Mouse (Mus musculus) embryonic stem cell, embryonic (primary cell): ENCODE data around the gene Cacna1d.

Experiments
- CTCF ChIA-PET, 4 experiments: fragments of 300-600 bp in 2 of 4; fragments of 350-600 bp in 2 of 4; sonication (Branson Sonifier 250); formaldehyde crosslinking; loops; one replicate each; lab custom pipeline; 2022; ENCODE audit warnings: inconsistent platforms in 2 of 4; lab: Charles Lee
- POLR2A ChIA-PET, 4 experiments: fragments of 300-600 bp in 2 of 4; fragments of 350-600 bp in 2 of 4; sonication (Branson Sonifier 250); formaldehyde crosslinking; loops; one replicate each; lab custom pipeline; 2022; ENCODE audit warnings: antibody characterized with exemption in 4 of 4, inconsistent platforms in 1 of 4; lab: Charles Lee

Cacna1d gene

DNA sequence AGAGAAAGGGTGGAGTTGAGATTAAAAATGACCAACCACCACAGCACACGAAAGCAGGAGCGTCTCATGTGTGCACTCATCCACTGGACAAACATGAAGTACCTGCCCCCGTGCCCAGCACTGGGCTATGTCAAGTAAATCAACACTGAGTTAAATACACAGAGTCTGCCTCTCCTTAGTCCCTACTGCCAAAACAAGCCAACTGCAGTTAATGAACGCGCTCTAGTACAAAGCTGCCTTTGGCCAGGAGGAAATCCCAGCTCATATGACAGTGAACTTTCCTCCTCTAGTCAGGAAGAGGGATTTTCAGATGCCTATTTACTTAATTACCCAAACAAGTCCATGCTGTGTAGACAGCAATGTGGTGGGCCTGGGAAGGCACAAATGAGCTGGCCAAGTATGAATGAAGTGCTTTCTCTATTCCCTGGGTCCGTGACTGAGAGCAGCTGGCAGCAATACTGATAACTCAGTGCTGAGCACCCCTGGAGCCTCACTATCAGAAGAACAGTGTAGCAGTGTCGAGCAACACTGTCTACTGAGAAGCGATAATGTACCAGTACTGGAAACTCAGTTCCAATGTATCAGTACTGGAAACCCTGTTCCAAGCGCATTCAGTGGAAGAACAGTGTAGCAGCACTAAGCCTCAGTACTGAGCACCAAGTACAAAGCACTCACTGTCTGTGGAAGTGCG is 229.5 kb downstream of the Cacna1d start:
- ChIA-PET POLR2A (no interaction called here), CTCF (no interaction called here)

GRCm38 (mm10) chr14:30257626-30258025 is 233.6 kb downstream of the Cacna1d start:
- CTCF ChIA-PET, result interaction anchor here in 1 of 4 experiments (0.5 kb wide), 1 partner anchor 1215 kb away, joined by 6 read pairs; no protein-coding TSS in a partner anchor
- POLR2A ChIA-PET, result no interaction called here

GRCm38 (mm10) chr14:30256486-30256885 is 234.8 kb downstream of the Cacna1d start:
- CTCF ChIA-PET, result no interaction called here
- POLR2A ChIA-PET, result no interaction called here

GRCm38 (mm10) chr14:30255701-30256400 is 235.4 kb downstream of the Cacna1d start:
- ChIA-PET CTCF (no interaction called here), POLR2A (no interaction called here)

DNA sequence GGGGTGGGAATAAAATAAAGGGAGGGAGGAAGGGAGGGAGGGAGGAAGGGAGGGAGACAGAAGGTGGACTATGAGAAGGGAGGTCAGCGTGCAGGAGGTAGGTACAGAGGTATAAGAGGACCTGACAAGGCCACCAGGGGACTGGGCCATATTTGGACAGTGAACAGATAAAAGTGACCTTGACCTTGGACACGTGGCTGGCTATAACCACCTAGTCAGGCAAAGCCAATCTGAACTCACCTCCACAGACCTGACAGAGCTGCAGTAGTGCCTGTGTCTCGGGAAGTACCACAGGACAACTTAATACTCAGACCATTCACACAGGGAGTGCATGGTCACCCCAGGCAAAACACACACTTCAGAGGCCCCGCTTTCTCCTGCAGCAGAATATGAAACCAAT is 236.5 kb downstream of the Cacna1d start:
- ChIA-PET POLR2A (no interaction called here), CTCF (interaction anchor here in 1 of 4 experiments (0.5 kb wide), 1 partner anchor 49 kb away, joined by 15 read pairs; no protein-coding TSS in a partner anchor)

DNA sequence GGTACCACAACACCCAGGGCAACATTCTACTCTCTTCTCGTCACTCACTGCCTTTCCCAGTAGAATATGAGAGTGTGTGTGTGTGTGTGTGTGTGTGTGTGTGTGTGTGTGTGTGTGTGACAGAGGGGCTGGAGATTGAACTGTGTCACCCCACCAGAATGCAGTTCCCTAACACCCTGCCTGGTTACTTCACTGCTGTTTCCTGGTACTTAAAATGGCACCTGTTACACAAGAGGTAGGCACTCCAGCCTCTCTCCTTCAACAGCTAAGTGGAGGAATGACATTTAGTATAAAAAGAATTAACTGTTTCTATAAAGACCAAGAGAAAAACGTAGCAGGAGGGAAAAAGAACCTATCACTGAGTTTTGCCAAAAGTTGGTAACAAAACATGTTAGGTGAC is 238.4 kb downstream of the Cacna1d start:
- ChIA-PET POLR2A (interaction anchor here in 2 of 4 experiments (0.7 kb wide), 2 partner anchors 9 to 998 kb away, joined by 3 to 5 read pairs; partner anchors contain the start of genes Bap1 (in 1 of the 2) and Phf7 (in 1 of the 2)), CTCF (no interaction called here)

DNA sequence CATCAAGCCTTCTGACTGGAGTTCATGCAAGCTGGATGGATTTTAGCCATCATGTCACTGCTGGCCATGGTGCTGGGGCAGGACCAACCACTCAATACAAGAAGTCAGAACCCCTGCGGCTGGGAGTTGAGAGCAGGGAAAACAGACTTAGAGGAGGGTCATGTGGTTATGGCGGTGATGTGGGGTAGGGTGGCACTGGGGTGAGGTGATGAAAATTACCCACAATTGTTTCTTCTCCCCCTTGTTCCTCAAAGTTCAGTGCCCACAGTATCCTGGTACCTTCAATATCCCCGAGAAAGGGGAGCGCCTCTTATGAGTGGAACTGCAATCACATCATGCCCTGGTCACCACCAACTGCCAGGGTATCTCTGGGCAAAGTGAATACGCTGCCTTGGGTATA is 239.9 kb downstream of the Cacna1d start:
- CTCF ChIA-PET, result no interaction called here
- POLR2A ChIA-PET, result no interaction called here

- POLR2A ChIA-PET, result interaction anchor here in 2 of 4 experiments (0.5 to 1.4 kb wide), 2 partner anchors 10 to 28 kb away, joined by 3 read pairs; no protein-coding TSS in a partner anchor
- CTCF ChIA-PET, result interaction anchor here in 1 of 4 experiments (0.6 kb wide), 1 partner anchor 120 kb away, joined by 3 read pairs; no protein-coding TSS in a partner anchor
These were observed 241.7 kb downstream of the Cacna1d start for GRCm38 (mm10) chr14:30249591-30249990.

GRCm38 (mm10) chr14:30248811-30249210 is 242.4 kb downstream of the Cacna1d start:
- POLR2A ChIA-PET, result interaction anchor here in 1 of 4 experiments (1.1 kb wide), 1 partner anchor 11 kb away, joined by 3 read pairs; no protein-coding TSS in a partner anchor
- CTCF ChIA-PET, result interaction anchor here in 3 of 4 experiments (0.5 to 0.6 kb wide), 3 partner anchors 71 to 928 kb away, joined by 3 to 4 read pairs (median 3); no protein-coding TSS in a partner anchor

- CTCF ChIA-PET, result interaction anchor here in 1 of 4 experiments (0.6 kb wide), 1 partner anchor 927 kb away, joined by 3 read pairs; no protein-coding TSS in a partner anchor
These were observed 243.1 kb downstream of the Cacna1d start for GRCm38 (mm10) chr14:30248121-30248520.

GRCm38 (mm10) chr14:30247606-30248005 is 243.6 kb downstream of the Cacna1d start:
- CTCF ChIA-PET, result no interaction called here

More at GRCm38 (mm10) chr14:30248121-30248520, 243.1 kb downstream of the Cacna1d start:
- POLR2A ChIA-PET, result interaction anchor here in 1 of 4 experiments (1.1 kb wide), 1 partner anchor 12 kb away, joined by 3 read pairs; no protein-coding TSS in a partner anchor

GRCm38 (mm10) chr14:30244776-30245175 is 246.5 kb downstream of the Cacna1d start:
- ChIA-PET CTCF (no interaction called here), POLR2A (interaction anchor here in 1 of 4 experiments (0.6 kb wide), 1 partner anchor 40 kb away, joined by 3 read pairs; no protein-coding TSS in a partner anchor)

More at GRCm38 (mm10) chr14:30247606-30248005, 243.6 kb downstream of the Cacna1d start:
- POLR2A ChIA-PET, result interaction anchor here in 1 of 4 experiments (1.1 kb wide), 1 partner anchor 12 kb away, joined by 3 read pairs; no protein-coding TSS in a partner anchor

- ChIA-PET POLR2A (no interaction called here), CTCF (interaction anchor here in 1 of 4 experiments (0.5 kb wide), 1 partner anchor 1154 kb away, joined by 3 read pairs; no protein-coding TSS in a partner anchor)
These were observed 248.4 kb downstream of the Cacna1d start for GRCm38 (mm10) chr14:30242818-30243205.

GRCm38 (mm10) chr14:30242166-30242817 is 249.0 kb downstream of the Cacna1d start:
- POLR2A ChIA-PET, result interaction anchor here in 1 of 4 experiments (0.7 kb wide), 1 partner anchor 46 kb away, joined by 4 read pairs; no protein-coding TSS in a partner anchor
- CTCF ChIA-PET, result interaction anchor here in 1 of 4 experiments (0.5 kb wide), 1 partner anchor 1155 kb away, joined by 3 read pairs; no protein-coding TSS in a partner anchor

DNA sequence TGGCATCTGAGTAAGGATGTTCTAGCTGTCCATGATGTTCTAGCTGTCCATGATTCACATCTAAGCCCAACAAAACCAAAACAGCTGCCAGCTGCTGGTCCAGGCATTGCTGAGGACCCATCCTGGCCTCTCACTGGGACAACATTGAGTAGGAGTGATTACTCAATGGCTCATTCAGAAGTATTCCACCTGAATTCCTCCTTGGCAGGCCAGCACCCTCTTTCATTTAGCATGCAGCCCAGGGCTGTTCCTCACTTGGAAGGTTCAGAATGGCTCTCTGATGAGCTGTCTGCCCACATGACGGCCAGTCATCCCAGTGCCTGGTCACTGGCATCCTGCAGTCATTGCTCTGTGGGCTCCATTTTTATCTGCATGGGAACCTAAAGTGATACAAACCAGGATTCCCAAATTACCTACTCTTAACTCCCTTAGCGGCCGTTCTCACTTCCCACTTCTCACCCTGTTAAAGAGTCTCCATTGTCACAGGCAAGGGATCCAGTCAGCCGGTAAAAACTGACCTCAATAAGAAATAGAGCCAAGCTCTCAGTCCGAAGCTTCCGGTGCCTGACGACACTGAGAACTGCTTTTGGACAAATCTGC is 250.2 kb downstream of the Cacna1d start:
- POLR2A ChIA-PET, result no interaction called here
- CTCF ChIA-PET, result no interaction called here

DNA sequence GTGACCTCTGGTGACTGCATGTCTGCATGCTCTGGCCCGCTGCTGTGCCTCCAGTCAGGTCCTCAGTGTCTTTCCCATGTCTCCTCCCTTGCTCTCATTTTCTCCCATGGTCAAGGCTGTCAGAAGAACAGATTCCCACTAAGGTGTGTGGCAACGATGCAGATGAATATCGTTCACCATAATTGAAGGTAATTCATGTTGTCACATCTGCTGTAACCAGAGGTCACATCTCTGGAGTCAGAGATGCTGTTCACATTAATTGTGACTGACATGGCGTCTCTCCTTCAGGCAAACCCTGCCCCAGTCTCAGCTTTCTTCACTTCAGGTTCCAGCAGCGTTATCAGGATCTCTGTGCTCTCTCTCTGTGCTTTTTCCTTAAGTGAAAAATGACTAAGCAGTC is 252.4 kb downstream of the Cacna1d start:
- ChIA-PET POLR2A (no interaction called here), CTCF (interaction anchor here in 1 of 4 experiments (0.5 kb wide), 1 partner anchor 167 kb away, joined by 5 read pairs; no protein-coding TSS in a partner anchor)

DNA sequence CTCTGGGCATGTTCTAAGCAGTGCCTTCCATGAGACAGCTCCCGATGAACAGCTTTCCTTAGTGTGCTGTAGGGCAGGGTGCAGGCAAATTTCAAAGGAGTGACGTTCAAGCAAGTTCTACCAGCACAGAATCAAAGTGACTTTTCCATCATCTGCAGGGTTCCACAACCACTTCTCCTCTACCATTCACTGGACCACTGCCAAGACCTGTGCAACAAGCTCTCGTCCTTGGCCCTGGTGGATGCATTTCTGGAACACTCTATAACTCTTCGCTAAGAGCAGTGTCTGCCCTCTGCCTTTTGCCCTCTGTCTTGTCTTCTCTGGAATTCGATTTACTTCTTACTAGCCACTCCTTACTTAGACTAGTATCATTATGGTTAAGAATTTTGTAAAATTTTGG is 266.1 kb downstream of the Cacna1d start:
- ChIA-PET CTCF (no interaction called here), POLR2A (interaction anchor here in 1 of 4 experiments (1.0 kb wide), 1 partner anchor 9 kb away, joined by 3 read pairs; no protein-coding TSS in a partner anchor)

DNA sequence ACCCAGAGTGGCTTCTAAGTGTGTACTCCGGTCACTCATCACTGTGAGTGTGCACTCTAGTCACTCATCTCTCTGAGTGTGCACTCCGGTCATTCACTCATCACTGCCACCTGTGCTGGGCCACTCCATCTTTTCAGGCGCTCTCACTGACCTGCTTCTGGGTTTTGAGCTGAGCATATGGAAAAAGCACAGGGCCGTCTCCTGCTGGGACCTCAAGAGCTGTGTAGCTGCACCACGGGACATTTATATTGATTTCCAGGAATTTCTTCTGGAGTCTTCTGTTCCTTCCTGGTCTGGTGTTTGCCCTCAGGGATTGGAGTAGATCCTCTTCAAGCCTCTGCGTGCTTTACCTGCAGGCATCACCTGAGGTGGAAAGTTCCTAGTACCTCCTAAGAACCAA is 269.2 kb downstream of the Cacna1d start:
- POLR2A ChIA-PET, result no interaction called here
- CTCF ChIA-PET, result no interaction called here
